Mouse (Mus musculus): ENCODE measurements at regions not wholly inside any gene's neighbourhood (a gene's known extent, or its start where the extent isn't known, plus 50 kb on each side); places are given as distances from the start of the nearest gene placed in this dataset.

DNA sequence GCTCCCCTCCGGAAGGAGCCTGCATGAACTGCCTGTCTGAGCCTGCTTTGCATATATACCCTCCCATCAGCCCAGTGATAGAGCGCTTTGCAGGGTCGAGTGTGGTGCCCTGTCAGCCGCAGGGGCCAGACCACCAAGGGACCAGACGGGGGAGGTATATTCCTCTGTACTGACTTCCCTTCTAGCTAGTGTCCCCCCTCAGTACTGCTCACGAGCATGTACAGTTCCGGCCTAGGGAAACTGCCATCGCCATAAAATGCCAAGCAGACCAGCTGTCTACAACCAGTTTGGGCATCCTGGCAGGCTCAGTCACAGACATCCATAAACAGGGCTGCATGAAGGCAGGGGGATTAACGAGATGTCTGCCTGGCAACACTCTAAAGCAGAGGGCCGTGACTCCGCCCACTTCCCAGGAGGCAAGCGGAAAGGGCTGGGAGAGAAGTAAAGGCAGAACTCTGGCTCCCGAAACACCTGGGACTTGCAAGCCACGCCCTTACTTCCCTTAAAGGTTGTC, 68.6 kb upstream of the Zfp536 start:
- H3K9me3 ChIP-seq (replicated peaks; ENCODE audit: low read length), result no peaks in the 10 kb centered on the region
- no peaks in the 10 kb centered on the region for H3K36me3 ChIP-seq (ENCODE audit: insufficient read depth, low read length)
- no peaks in the 10 kb centered on the region; the same call in 1 of the 2 replicates for H3K4me1 ChIP-seq (replicated peaks; ENCODE audit: insufficient read depth, low read length)
- WGBS, result under 1% methylated on average over 14 of the region's 14 CpGs
- H3K4me2 ChIP-seq (ENCODE audit: low read length), result peak overlapping the region; percentile 56
- H3K4me3 ChIP-seq (replicated peaks; ENCODE audit: low read depth, low read length), result peak overlapping the region; percentile 13; the same call in 1 of the 2 replicates
- peak overlapping the region; percentile 37; the same call in 1 of the 2 replicates for H3K9ac ChIP-seq (ENCODE audit: low read depth, low read length)
- ATAC-seq (replicated peaks; ENCODE audit: low FRiP score, low read depth), result no peak; the same call in 1 of the 2 replicates
- TF ChIP-seq CTCF (IDR thresholded peaks at IDR 0.05; ENCODE audit: low read depth), result no peak
- H3K27me3 ChIP-seq (ENCODE audit: insufficient read depth, low read length), result no peaks in the 10 kb centered on the region
- peak; percentile 32 for DNase-seq (ENCODE audit: low spot score)
- no peak overlapping the region for H3K27ac ChIP-seq

GRCm38 (mm10) chr7:37841549-37841948, 68.1 kb upstream of the Zfp536 start:
- H3K9me3 ChIP-seq (replicated peaks; ENCODE audit: low read length), result no peaks in the 10 kb centered on the region
- no peak overlapping the region for H3K4me3 ChIP-seq (replicated peaks; ENCODE audit: low read depth, low read length)
- no peak overlapping the region for H3K9ac ChIP-seq (ENCODE audit: low read depth, low read length)
- ATAC-seq (replicated peaks; ENCODE audit: low FRiP score, low read depth), result no peak
- 29% methylated on average over 4 of the region's 4 CpGs for WGBS
- no peak overlapping the region for H3K27ac ChIP-seq
- H3K4me2 ChIP-seq (ENCODE audit: low read length), result peak overlapping the region; percentile 56; the same call in 1 of the 2 replicates
- TF ChIP-seq CTCF (IDR thresholded peaks at IDR 0.05; ENCODE audit: low read depth), result no peak
- no peak for DNase-seq (ENCODE audit: low spot score)
- no peaks in the 10 kb centered on the region for H3K36me3 ChIP-seq (ENCODE audit: insufficient read depth, low read length)
- no peaks in the 10 kb centered on the region; the same call in 1 of the 2 replicates for H3K4me1 ChIP-seq (replicated peaks; ENCODE audit: insufficient read depth, low read length)
- no peaks in the 10 kb centered on the region for H3K27me3 ChIP-seq (ENCODE audit: insufficient read depth, low read length)

DNA sequence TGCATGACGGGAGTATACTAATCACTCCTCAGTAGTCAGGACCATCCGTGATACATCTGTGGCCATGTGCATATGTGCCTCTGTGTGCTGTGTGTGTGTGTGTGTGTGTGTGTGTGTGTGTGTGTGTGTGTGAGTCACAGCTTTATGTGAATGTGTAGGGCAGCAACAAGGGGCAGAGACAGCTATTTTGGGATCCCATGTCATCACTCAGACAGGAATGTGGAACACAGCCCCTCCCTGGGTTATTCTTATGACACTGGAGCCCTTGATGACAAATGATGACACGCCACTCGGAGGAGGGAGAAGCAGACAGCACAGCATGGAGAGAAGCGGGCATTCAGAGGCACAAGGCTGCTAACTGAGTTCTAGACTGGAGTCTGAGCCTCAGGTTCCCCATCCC, 64.4 kb upstream of the Zfp536 start:
- Histone ChIP-seq H3K9ac (ENCODE audit: low read depth, low read length) (no peak overlapping the region), H3K27me3 (ENCODE audit: insufficient read depth, low read length) (0 out of 2 replicates have a peak, but pooled peaks cover 1% of the 10 kb centered on the region), H3K4me3 (replicated peaks; ENCODE audit: low read depth, low read length) (no peak overlapping the region), H3K27ac (no peak overlapping the region), H3K9me3 (replicated peaks; ENCODE audit: low read length) (no peaks in the 10 kb centered on the region), H3K4me1 (replicated peaks; ENCODE audit: insufficient read depth, low read length) (no peaks in the 10 kb centered on the region; the same call in 1 of the 2 replicates), H3K4me2 (ENCODE audit: low read length) (no peak overlapping the region), H3K36me3 (ENCODE audit: insufficient read depth, low read length) (no peaks in the 10 kb centered on the region)
- WGBS, result 78% methylated on average over 5 of the region's 5 CpGs
- no peak for TF ChIP-seq CTCF (IDR thresholded peaks at IDR 0.05; ENCODE audit: low read depth)
- no peak for DNase-seq (ENCODE audit: low spot score)
- no peak for ATAC-seq (replicated peaks; ENCODE audit: low FRiP score, low read depth)

- TF ChIP-seq CTCF (IDR thresholded peaks at IDR 0.05; ENCODE audit: low read depth), result no peak
- 78% methylated on average over 5 of the region's 5 CpGs for WGBS
- DNase-seq (ENCODE audit: low spot score) (no peak), ATAC-seq (replicated peaks; ENCODE audit: low FRiP score, low read depth) (no peak)
- H3K27ac ChIP-seq, result no peak overlapping the region
- no peaks in the 10 kb centered on the region for H3K36me3 ChIP-seq (ENCODE audit: insufficient read depth, low read length)
- 0 out of 2 replicates have a peak, but pooled peaks cover 4% of the 10 kb centered on the region for H3K27me3 ChIP-seq (ENCODE audit: insufficient read depth, low read length)
- H3K4me3 ChIP-seq (replicated peaks; ENCODE audit: low read depth, low read length), result no peak overlapping the region
- H3K9me3 ChIP-seq (replicated peaks; ENCODE audit: low read length), result no peaks in the 10 kb centered on the region
- no peak overlapping the region for H3K9ac ChIP-seq (ENCODE audit: low read depth, low read length)
- H3K4me2 ChIP-seq (ENCODE audit: low read length), result no peak overlapping the region
- H3K4me1 ChIP-seq (replicated peaks; ENCODE audit: insufficient read depth, low read length), result no peaks in the 10 kb centered on the region
Measured at GRCm38 (mm10) chr7:37837372-37837771, 63.9 kb upstream of the Zfp536 start.

DNA sequence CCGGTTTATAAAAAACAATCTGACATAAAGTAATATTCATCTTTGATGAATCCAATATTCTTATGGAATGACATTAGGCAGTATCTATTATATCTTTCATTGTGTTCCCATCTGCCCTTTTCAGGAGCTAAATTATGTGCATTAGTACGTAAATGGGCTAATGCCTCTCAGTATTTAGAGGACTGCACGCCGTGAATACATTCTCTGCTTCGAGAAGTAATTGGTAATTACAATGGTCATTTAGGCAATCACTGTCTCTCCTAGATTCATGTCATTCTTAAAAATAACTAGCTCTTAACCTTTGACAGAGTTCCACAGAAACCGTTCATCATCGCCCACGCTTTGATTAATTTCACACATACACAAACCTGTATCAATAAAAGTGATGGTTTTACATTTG, 60.0 kb upstream of the Zfp536 start:
- WGBS, result 59% methylated on average over 8 of the region's 8 CpGs
- no peaks in the 10 kb centered on the region for H3K4me1 ChIP-seq (replicated peaks; ENCODE audit: insufficient read depth, low read length)
- TF ChIP-seq CTCF (IDR thresholded peaks at IDR 0.05; ENCODE audit: low read depth), result no peak
- DNase-seq (ENCODE audit: low spot score) (no peak), ATAC-seq (replicated peaks; ENCODE audit: low FRiP score, low read depth) (no peak)
- H3K27ac ChIP-seq, result no peak overlapping the region
- H3K4me3 ChIP-seq (replicated peaks; ENCODE audit: low read depth, low read length), result no peak overlapping the region
- no peaks in the 10 kb centered on the region for H3K9me3 ChIP-seq (replicated peaks; ENCODE audit: low read length)
- no peak overlapping the region for H3K4me2 ChIP-seq (ENCODE audit: low read length)
- H3K27me3 ChIP-seq (ENCODE audit: insufficient read depth, low read length), result 0 out of 2 replicates have a peak, but pooled peaks cover 4% of the 10 kb centered on the region
- H3K9ac ChIP-seq (ENCODE audit: low read depth, low read length), result no peak overlapping the region
- H3K36me3 ChIP-seq (ENCODE audit: insufficient read depth, low read length), result no peaks in the 10 kb centered on the region

GRCm38 (mm10) chr7:37832322-37832721, 58.9 kb upstream of the Zfp536 start:
- Histone ChIP-seq H3K4me3 (replicated peaks; ENCODE audit: low read depth, low read length) (no peak overlapping the region), H3K27ac (no peak overlapping the region), H3K36me3 (ENCODE audit: insufficient read depth, low read length) (no peaks in the 10 kb centered on the region), H3K27me3 (ENCODE audit: insufficient read depth, low read length) (0 out of 2 replicates have a peak, but pooled peaks cover 4% of the 10 kb centered on the region), H3K9me3 (replicated peaks; ENCODE audit: low read length) (no peaks in the 10 kb centered on the region), H3K9ac (ENCODE audit: low read depth, low read length) (no peak overlapping the region), H3K4me1 (replicated peaks; ENCODE audit: insufficient read depth, low read length) (no peaks in the 10 kb centered on the region), H3K4me2 (ENCODE audit: low read length) (no peak overlapping the region)
- ATAC-seq (replicated peaks; ENCODE audit: low FRiP score, low read depth) (no peak; the same call in 1 of the 2 replicates), DNase-seq (ENCODE audit: low spot score) (no peak)
- no peak for TF ChIP-seq CTCF (IDR thresholded peaks at IDR 0.05; ENCODE audit: low read depth)
- WGBS, result 39% methylated on average over 4 of the region's 4 CpGs

GRCm38 (mm10) chr7:37825766-37826165, 52.3 kb upstream of the Zfp536 start:
- no peaks in the 10 kb centered on the region for H3K36me3 ChIP-seq (ENCODE audit: insufficient read depth, low read length)
- H3K4me2 ChIP-seq (ENCODE audit: low read length), result no peak overlapping the region
- TF ChIP-seq CTCF (IDR thresholded peaks at IDR 0.05; ENCODE audit: low read depth), result no peak
- H3K27ac ChIP-seq, result no peak overlapping the region
- DNase-seq (ENCODE audit: low spot score), result no peak
- no peak for ATAC-seq (replicated peaks; ENCODE audit: low FRiP score, low read depth)
- 86% methylated on average over 5 of the region's 5 CpGs for WGBS
- no peak overlapping the region for H3K9ac ChIP-seq (ENCODE audit: low read depth, low read length)
- no peaks in the 10 kb centered on the region for H3K9me3 ChIP-seq (replicated peaks; ENCODE audit: low read length)
- H3K4me3 ChIP-seq (replicated peaks; ENCODE audit: low read depth, low read length), result no peak overlapping the region
- no peaks in the 10 kb centered on the region for H3K27me3 ChIP-seq (ENCODE audit: insufficient read depth, low read length)
- H3K4me1 ChIP-seq (replicated peaks; ENCODE audit: insufficient read depth, low read length), result no peaks in the 10 kb centered on the region

Data from kidney, postnatal 0 days (tissue).